Mouse (Mus musculus) retina, postnatal 1 day (tissue): ENCODE results near the gene Plekhm1.
"Not testable (repeated sequence)": the region's sequence is repeated elsewhere in the genome, so short reads cannot be mapped to it uniquely, and the experiment has no call there.

Source experiments
- DNase-seq: peaks from one replicate; pipeline ENCODE4 v3.0.0-alpha.2; 2012

Plekhm1 gene

GRCm38 (mm10) chr11:103411981-103412949 is at the start of gene Plekhm1:
TSS of gene Plekhm1 (minus strand) at chr11:103412687.
- DNase-seq: peak; percentile 96

- not testable (repeated sequence) for DNase-seq
Observed at GRCm38 (mm10) chr11:103451105-103451504, 38.6 kb upstream of the Plekhm1 start.

- DNase-seq: not testable (repeated sequence)
Observed at GRCm38 (mm10) chr11:103449721-103450120, 37.2 kb upstream of the Plekhm1 start.

- no peak for DNase-seq
Observed at GRCm38 (mm10) chr11:103443678-103444077, 31.2 kb upstream of the Plekhm1 start.

- no peak for DNase-seq
Observed at GRCm38 (mm10) chr11:103436282-103436681, 23.8 kb upstream of the Plekhm1 start.

- DNase-seq: no peak
Observed at GRCm38 (mm10) chr11:103425031-103425430, 12.5 kb upstream of the Plekhm1 start.

GRCm38 (mm10) chr11:103419667-103420066 is 7.2 kb upstream of the Plekhm1 start:
- DNase-seq: no peak

GRCm38 (mm10) chr11:103419226-103419625 is 6.7 kb upstream of the Plekhm1 start:
- no peak for DNase-seq

GRCm38 (mm10) chr11:103413516-103413915 is 1.0 kb upstream of the Plekhm1 start:
- DNase-seq: no peak

GRCm38 (mm10) chr11:103412950-103413423 is 500 bp upstream of the Plekhm1 start:
- DNase-seq: no peak

GRCm38 (mm10) chr11:103411301-103411700 is 1.2 kb downstream of the Plekhm1 start:
- no peak for DNase-seq

- DNase-seq: no peak
Observed at GRCm38 (mm10) chr11:103408880-103409279, 3.6 kb downstream of the Plekhm1 start.

- DNase-seq: not testable (repeated sequence)
Observed at GRCm38 (mm10) chr11:103407136-103407535, 5.4 kb downstream of the Plekhm1 start.

GRCm38 (mm10) chr11:103406551-103406950 is 5.9 kb downstream of the Plekhm1 start:
- no peak for DNase-seq

- DNase-seq: no peak
Observed at GRCm38 (mm10) chr11:103405814-103406213, 6.7 kb downstream of the Plekhm1 start.

- no peak for DNase-seq
Observed at GRCm38 (mm10) chr11:103404618-103405017, 7.9 kb downstream of the Plekhm1 start.

GRCm38 (mm10) chr11:103403776-103404175 is 8.7 kb downstream of the Plekhm1 start:
- no peak for DNase-seq

- no peak for DNase-seq
Observed at GRCm38 (mm10) chr11:103402738-103403137, 9.7 kb downstream of the Plekhm1 start.

GRCm38 (mm10) chr11:103402198-103402597 is 10.3 kb downstream of the Plekhm1 start:
- DNase-seq: peak; percentile 34

GRCm38 (mm10) chr11:103399986-103400385 is 12.5 kb downstream of the Plekhm1 start:
- no peak for DNase-seq

- no peak for DNase-seq
Observed at GRCm38 (mm10) chr11:103399050-103399449, 13.4 kb downstream of the Plekhm1 start.

GRCm38 (mm10) chr11:103396682-103397081 is 15.8 kb downstream of the Plekhm1 start:
- no peak for DNase-seq

- DNase-seq: no peak
Observed at GRCm38 (mm10) chr11:103396236-103396635, 16.3 kb downstream of the Plekhm1 start.

GRCm38 (mm10) chr11:103394604-103395003 is 17.9 kb downstream of the Plekhm1 start:
- DNase-seq: no peak
